Mouse (Mus musculus) WW6 (cell line): ENCODE results near the gene Dtx2.

ENCODE experiments used
- DNase-seq: peaks from one replicate; pipeline ENCODE4 v3.0.0-alpha.2; 2013; ENCODE audit warnings: low read depth, low spot score

Dtx2 gene

DNA sequence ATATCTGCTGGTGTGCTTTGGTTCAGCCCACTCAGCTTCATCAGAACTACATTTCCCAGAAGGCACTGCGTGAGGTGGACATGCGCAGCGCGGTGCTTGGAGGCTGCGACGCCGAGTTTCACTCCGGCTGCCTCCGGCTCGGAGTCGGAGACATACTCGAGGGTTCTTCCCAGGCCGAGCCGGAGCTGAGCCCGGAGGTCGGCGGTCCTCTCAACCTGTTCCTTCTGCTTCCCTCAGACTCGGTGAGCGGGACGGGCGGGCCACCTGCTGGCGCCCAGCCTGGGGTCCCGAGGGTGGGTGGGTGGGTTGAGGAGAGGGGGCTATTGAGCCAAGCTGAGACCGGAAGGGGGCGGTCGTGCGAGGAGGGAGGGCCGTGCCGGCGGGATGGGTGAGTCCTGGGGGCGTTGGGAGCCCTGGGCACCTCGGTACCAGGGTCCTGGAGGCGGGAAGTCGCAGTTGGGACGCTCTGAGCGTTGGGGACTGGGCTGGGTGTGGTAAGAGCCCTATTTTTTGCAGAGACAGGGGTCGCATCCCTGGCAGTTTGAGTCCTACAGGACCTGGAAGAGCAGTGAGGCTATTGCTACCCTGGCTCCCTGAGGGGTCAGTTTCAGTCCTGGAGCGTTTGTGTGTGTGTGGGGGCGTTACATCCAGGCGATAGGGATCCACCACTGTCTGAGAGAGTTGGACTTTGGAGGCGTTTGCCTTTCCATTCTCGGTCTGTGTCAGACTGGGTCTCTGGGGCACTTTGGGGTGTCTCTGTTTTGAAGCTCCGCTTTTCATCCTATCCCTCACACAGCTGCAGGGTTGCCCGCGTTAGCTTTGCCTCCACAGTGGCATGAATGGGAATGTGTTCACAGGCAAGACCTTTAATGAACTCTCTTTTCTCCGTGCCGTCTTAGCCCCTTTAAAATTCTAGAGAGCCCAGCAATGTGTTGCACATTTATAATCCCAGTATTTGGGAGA lies at the start of gene Dtx2:
TSS of gene Dtx2 (plus strand) at position 76 of the 963 bp plus-strand sequence.
- DNase-seq, result peak; percentile 78

DNA sequence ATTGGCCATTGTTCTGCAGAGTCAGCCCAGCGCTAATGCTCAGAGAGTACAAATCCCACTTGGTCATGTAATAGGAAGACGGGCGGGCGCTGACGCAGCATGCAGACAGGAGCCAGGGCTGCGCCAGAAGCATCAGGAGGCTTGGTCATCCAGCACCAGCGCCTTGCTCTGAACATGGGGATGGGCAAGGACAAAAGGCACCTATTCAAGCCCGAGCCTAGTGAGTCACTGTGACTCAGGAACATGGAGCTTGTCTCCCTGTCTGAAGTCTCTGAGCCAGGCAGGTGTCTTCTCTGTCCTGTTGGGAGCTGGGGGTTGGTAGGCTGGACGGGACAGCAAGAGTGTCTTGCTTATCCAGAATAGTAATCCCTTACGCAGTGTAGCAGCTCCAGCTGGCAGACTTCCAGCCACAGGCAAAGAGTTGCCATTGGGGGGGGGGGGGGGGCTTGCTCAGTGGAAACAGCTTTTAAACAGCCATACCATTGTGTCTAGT lies 48.6 kb upstream of the Dtx2 start:
- DNase-seq, result no peak

DNA sequence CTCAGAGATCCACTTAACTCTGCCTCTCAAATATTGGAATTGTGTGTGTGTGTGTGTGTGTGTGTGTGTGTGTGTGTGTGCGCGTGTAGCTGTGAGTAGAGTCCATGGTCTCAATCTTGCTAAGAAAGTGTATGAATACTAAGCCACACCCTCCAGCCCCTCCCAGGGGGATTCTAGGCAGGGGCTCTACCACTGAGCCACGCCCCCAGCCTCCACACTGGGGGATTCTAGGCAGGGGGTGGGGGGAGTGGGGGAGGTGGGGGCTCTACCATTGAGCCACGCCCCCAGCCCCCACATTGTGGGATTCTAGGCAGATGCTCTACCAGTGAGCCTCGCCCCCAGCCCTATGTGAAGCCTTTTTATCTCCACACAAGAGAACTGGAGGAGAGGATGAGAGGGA lies 48.0 kb upstream of the Dtx2 start:
- DNase-seq, result no peak

DNA sequence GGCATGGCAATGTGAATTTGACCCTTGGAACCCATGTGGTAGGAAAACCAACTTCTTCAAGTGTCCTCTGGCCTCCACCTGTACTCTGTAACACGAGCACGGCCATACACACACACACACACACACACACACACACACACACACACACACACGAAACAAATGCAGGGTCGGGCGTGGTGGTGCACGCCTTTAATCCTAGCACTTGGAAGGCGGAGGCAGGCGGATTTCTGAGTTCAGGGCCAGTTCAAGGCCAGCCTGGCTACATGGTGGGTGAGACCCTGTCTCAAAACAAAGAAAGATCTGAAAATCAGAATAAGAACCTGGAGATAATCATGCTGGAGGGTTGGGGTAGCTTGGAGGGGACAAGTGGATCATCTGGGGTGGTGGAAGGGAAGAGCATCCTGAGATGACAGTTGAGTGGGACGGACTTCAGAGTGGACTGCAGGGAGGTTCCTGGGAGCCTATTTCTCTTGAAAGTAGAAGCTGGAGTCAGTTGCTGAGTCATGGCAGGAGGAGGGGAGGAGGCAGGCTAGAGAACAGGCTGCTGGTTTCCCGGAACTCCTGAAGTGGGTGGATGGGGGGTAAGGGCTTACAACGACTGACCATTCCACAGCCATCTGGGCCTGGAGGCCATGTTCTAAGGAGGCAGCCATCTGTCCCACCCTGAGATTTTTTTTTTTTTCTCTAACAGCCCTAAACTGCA lies 43.7 kb upstream of the Dtx2 start:
- DNase-seq, result no peak

DNA sequence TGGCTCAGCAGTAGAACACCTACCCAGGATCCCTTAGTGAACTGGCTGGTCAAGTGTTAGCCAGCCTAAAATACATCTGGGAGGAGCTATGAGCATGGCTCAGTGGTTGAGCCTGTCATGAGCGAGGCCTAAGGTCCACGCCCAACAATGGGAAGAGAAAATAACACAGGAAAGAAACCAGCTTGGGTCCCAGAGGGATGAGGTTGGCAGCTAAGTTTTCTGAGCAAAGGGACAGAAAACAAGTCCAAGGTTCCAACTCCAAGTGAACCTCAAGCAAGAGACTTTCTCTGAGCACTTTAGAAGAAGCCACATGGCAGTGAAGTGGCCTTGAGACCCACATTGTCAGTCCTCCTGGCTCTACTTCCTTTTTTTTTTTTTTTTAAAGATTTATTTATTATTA lies 42.9 kb upstream of the Dtx2 start:
- no peak for DNase-seq

DNA sequence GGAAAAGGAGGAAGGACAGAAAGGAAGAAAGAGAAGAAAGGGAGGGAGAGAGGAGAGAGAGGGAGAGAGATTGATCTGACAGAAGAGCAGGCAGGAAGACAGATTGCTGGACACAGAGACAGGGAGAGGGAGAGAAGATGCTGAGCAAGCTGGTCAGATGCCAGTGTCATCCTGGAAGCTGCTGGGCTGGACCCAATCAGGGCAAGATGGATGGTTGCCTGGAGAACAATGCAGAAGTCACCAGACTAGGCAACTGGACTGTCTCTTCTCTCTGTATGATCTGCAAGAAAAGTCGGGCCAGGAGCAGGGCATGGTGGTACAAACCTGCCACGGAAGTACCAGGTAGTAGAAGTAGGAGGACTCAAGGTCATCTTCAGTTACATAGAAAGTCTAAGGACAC lies 41.8 kb upstream of the Dtx2 start:
- no peak for DNase-seq

DNA sequence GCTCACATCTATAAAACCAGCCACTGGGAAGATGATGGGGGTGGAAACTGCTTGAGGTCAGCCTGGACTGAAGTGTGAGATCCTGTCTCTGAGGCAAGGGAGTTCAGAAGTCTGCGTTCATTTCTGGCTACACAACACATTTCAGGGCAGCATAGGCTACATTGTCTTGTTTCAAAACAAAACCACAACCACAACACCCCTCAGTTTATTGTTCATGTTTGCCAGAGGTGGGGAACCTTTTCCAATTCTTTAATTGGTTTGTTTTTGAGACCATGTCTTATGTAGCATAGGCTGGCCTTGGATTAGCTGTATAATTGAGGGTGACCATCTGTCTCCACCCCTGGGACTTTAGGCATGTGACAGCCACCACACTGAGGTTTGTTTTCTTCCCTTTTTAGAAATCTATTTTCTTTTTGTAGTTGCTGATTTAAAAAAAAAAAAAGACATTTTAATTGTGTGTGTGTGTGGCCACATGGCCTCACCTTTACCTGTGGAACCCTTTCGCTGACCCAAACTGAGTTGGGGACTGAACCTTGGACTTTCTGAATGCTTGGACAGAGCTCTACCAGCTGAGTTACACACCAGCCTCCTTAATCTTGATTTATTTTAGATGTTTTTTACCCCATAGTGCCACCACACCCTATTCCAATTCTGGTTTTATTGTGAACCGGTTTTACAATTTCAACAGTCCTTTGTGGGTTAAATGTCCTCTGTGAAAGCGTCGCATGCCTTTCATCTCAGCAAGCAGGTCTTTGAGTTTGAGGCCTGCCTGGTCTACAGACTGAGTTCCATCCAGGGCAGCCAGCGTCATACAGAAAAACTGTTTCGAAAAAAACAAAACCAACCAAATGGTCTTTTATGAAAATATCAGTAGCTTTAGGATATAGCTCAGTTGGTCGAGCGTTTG lies 38.0 kb upstream of the Dtx2 start:
- no peak for DNase-seq

DNA sequence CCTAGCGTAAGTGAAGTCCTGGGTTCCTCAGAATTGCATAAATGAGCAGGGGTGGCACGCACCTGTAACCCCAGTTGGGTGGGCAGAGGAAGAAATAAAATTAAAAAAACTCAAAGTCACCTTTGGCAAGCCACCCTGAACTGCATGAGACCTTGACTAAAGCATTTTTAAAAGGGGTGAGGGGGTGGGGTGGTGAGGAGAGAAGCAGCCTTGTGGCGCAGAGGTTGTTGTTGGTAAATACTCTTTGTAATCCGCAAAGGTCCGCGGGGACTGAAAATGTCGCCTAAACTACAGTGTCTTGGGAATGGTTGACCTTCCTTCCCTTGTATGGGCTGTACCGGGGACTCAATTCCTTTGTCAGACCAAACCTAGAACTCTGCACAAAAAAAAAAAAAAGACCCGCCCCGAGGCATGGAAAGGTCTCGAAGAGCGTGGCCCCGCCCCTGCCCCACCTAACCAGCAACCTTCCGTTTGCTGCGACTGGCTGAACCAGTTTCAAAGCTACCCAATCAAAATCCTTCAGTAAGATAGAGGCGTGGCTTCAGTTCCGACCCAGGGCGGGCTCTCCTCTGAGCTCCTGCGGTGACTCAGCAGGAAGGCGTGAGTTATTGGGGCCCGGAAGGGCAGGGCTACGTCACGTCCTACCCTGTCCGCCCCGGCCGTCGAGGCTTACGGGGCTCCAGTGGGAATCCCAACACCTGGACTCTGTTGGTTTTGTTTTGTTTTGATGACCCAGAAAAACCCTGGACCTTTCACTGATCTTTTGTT lies 37.2 kb upstream of the Dtx2 start:
- DNase-seq, result peak; percentile 97

DNA sequence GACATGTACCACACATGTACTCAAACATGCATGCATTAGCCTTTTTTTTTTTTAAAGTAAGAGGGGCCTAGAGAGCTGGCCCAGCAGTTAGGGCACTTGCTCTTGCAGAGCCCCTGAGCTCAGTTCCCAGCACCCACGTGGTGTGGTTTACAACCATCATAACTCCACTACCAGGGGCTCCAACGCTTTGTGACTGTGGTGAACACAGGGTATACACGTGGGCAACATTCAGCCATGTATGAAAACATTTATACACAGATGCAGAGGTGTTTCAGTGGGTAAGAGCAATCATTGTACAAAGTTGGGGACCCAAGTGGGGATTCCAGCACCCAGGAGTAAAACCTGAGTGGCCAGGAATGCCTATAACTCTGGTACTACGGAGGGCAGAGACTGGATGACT lies 36.2 kb upstream of the Dtx2 start:
- DNase-seq, result no peak

DNA sequence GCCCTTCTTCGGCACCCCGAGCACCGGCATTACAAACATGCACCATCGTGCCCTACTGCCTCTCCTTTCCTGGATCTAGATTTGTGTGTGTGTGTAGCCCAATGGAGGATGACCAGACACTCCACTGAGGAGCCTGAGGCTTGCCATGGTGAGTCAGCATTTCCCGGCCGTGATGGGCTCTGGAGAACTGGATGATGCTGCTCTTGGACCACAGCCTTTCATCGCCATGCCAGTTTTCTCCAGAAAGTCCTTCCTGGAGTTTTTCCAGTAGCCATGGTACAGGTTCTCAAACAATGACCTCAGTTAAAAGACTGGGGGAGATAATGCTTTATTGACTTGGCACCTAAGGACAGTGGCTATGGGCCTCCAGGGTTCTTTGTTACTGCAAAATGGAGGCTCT lies 34.7 kb upstream of the Dtx2 start:
- no peak for DNase-seq

DNA sequence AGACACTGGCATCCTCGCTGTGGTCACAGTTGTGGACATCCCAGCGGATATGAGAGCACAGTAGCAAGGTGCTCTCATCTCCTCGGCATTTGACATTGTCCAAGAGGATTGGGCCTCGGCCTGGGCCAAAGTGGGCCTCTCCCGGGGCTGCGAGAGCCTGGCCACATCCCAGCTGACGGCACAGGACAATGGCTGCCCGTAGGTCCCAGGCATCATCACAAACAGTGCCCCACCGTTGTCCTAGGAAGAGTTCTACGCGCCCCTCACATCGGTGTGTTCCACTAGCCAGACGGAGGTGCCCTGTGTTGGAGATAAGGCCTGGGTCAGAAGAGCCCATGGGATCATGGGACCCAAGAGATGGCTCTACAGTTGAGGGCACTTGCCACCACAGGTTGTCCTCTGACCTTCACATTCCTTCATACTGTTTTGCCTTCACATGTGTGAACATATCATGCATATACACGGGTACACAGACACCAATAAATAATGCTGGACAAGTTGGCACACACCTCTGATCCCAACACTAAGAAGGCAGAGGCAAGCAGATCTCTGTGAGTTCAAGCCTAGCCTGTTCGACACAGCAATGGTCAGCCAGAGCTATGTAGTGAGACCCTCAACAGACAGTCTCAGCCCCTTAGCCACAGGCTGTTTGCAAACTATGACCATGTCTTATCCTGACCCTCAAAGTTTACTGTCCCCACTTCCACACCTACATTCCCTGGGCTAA lies 33.5 kb upstream of the Dtx2 start:
- DNase-seq, result no peak

DNA sequence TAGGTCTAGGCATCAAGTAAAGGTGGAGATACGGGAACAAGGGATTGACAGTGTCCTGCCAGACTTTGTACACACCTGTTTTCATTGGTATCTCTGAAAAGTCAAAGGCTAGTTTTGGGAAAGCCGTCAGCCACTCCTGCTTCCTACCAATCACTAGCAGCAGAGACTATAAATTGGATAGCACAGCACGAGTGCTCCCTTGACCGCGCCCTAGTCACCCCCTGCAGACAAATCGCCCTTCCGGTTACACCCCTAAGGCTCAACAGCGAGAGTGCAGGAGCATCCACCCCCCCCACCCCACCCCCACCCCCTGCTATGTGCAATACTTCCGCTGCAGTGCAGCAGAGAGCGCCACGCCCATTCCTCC lies 32.5 kb upstream of the Dtx2 start:
- DNase-seq, result no peak

DNA sequence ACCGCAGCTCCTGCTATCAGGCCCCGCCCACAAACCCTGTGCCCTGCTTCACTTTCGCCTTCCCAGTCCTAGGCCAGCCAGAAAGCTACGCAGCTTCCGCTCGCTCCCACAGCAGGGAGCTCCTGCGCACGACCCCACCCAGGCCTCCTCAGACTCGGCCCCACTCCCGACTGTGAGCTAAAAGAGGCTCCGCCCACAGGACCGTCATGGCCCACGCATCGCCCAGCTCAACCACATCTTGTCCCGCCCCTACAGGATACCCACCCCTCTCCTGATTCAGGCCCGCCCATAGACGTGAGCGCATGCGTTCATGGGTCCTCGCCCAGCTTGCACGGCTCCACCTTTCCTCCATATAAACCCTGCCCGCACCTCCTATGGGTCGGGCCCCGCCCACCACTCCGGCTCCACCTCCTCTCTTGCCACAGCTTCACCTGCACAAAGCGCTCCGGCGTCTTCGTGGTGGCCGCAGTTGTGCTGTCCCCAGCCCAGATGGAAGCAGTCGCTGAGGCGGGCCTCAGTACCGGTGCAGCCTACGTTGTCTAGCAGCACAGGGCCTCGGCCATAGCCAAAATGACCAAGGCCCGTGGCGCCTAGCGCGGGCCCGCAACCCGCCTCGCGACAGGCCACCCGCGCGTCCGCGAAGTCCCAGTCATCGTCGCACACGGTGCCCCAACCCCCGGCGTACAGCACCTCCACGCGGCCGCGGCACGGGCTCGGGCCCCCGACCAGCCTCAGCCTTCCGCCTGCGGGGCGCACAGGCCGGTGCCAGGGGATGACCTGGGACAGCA lies 31.9 kb upstream of the Dtx2 start:
- peak; percentile 99 for DNase-seq

DNA sequence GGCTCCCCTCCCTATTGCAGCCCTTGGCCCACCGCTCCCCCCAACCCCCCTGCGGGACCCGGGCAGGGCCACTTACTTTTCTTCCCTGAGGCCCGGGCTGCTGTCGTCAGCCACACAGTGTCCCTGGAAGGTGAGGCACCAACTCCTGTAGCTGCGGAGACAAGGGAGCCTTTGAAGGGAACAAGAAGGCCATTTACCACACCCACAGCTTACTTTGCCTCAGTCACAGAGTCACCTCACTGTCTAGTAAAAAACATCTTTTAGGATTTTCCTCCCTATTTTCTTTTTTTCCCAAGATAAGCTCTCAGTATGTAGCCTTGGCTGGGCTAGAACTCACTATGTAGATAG lies 31.3 kb upstream of the Dtx2 start:
- DNase-seq, result no peak

DNA sequence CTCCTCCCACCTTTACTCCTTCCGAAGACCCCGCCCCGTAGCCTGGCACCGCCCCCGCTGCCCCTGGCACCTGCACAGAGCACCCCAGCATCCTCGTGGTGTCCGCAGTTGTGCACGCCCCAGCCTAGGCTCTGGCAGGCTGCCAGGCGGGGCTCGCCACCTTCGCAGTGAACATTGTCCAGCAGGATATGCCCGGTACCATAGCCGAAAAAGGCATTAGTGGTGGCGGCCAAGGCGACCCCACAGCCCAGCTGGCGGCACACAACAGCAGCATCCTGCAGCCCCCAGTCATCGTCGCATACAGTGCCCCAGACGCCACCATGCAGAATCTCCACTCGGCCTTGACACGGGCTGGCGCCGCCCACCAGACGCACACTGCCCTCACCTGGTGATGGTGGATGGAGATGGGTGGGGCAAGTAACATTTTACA lies 29.1 kb upstream of the Dtx2 start:
- DNase-seq, result no peak

DNA sequence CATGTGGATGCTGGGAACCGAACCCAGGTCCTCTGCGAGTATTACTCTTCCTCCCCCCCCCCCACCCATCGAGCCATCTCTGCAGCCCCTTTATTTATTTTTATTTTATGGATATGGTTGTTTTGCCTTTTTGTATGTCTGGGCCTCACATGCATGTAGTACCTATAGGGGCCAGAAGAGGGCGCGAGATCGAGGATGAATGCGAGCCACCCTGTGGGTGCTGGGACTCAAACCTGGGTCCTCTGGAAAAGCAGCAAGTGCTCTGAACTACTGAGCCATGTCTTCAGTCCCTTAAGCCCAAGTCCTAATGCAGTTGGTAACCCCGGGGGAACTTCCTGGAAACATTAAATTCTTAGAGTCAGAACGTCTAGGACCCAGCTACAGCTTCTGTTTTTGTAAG lies 27.7 kb upstream of the Dtx2 start:
- no peak for DNase-seq

DNA sequence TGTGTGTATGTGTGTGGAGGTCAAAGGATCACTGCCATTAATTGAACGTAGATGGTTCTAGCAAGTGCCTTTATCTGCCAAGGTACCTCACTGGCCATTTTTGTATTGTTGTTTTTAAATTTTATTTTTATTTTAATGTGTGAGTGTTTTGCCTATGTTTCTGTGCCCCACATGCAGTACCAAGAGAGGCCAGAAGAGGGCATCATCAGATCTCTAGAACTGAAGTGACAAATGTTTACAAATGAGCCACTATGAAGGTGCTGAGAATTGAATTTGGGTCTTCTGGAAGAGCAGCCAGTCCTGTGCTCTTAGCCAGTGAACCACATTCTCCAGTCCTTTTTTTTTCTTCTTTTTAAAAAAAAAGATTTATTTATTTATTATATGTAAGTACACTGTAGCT lies 25.8 kb upstream of the Dtx2 start:
- no peak for DNase-seq

DNA sequence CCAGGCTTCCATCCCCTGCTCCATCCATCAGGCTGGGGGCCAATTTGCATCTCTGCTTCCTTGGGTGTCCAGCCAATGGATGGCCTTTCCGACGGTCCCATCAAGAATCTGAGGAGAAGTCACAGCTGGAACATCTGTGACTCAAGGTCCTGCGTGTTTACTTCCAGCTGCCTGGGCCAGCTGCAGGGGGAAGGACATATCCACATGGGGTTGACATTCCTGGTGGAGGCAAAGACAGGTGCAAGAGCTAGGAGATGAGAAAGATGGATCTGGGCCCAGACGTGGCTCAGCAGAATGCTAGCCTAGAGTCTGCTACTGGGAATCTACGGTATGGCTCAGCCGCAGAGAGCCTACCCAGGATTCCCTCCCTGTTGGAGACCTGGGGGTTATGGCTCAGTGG lies 24.4 kb upstream of the Dtx2 start:
- DNase-seq, result no peak

DNA sequence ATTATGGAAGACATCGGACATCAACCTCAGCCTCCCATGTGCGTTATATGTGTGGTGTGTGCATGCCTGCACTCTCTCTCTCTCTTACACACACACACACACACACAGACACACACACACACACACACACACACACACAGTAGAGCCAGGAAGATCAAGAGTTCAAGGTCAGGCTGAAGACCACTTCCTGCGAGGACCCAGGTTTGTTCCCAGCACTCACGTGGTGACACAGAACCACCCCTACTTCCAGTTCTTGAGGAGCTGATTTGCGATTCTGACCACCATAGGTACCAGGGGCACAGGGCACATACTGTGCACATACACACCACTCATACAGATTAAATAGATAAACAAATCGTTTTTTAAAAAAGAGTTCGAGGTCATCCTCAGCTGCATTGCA lies 22.7 kb upstream of the Dtx2 start:
- no peak for DNase-seq

DNA sequence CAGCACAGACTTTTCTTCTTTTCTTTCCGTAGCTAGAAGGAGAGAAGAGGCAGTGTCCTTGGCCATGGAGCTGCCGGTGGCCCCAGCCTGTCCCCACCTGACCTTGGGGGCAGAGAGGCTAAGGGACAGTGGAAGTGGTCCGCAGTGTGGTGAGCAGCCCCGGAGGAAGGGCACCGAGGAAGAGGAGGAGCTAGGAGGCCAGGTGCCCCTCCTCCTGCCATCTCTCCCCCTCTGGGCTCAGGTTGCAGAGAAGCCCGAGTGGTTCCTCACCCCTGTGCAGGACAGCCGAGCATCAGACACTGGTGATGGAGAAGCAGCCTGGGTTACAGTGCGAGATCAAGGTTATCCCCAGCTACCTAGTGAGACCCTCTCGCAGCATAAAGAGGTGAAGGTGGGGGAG lies 20.2 kb upstream of the Dtx2 start, which contains the start of gene Ssc4d:
TSS of gene Ssc4d (minus strand) at position 167 of the 400 bp plus-strand sequence.
- DNase-seq, result no peak
